Comparison of ENCODE assay signal across 8 mouse cellular contexts in the genomic region with DNA sequence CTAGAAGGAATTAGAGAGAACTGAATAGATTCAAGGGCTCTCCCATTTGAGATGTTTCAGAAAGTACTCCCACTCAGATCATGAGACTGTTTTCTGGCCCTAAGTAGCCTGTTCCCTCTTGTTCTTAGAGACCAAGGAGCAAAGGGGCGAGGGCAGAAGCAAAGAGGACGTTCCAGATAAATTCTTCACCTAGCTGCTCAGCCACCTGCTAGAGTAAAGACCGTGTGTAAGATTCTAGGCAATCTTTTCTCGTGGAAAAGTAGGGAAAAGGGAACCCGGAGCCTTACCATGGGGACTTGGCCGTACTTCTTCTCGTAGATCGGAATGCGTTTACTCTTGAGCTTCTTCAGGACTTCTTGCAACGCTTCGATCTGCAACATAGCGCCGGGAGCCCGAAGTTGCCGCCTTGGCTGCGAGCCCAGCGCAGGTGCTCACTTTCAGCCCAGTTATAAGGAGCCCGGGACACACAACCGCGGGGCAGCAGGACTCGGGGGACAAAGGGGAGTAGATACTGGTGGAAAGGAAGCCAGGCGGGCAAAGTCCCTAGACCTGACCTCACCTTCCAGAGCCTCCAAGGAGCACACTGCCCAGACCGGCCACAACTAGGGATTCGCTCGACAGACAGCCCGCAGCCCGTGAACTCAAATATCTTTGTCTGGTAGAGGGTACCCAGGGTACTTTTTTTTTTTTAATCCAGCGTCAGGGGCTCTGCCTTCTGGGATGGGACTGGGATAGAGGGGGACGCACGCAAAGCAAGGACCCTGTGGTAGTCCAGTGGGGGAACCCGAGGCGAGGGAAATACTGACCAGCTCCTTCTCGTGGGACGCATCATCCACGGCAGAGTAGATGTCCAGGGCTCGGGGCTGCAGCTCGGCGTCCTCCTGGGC. TPM values are rescaled to one million over a fixed set of nuclear protein-coding genes. Genes with fewer than 3 reads are reported as not detected.
DNase-seq lines count a peak whose midpoint lies in the region.

No protein-coding gene starts in this region.

- DNase-seq in cerebellum, postnatal 10 days: peak; percentile 16 to 18
- no peak for DNase-seq in cerebellum, adult 11-12 months
- DNase-seq in retina, embryonic 14.5 days (ENCODE audit: low spot score): peak; percentile 23
- DNase-seq in retina, postnatal 1 day: no peak
- DNase-seq in kidney, postnatal 10 days: peak; percentile 12
- DNase-seq in right cerebral cortex, postnatal 4 days: peak; percentile 15
- no peak for DNase-seq in left cerebral cortex, adult 11 months (ENCODE audit: low spot score)
- no peak for DNase-seq in gastrocnemius, adult 8-10 months (ENCODE audit: low spot score in 2 of 2)

RNA-seq across cellular contexts. Expression of a gene that starts 1.0 kb away (rescaled TPM):
- not detected for total RNA-seq in gastrocnemius, adult 8-10 months (2022)

Comparison
In these comparisons a context has a peak if more than half of its experiments do, and no peak if none do; other contexts are left out.
1. DNase-seq: peak in cerebellum, postnatal 10 days (2 of 2), retina, embryonic 14.5 days (single experiment), kidney, postnatal 10 days (single experiment) and right cerebral cortex, postnatal 4 days (single experiment); none in cerebellum, adult 11-12 months (single experiment), retina, postnatal 1 day (single experiment), left cerebral cortex, adult 11 months (single experiment) and gastrocnemius, adult 8-10 months (0 of 2).